Mouse (Mus musculus): ENCODE results near the gene Vmn2r81. TPM values are rescaled to one million over a fixed set of nuclear protein-coding genes. Genes with fewer than 3 reads are reported as not detected.
"Not testable (repeated sequence)": the region's sequence is repeated elsewhere in the genome, so short reads cannot be mapped to it uniquely, and the experiment has no call there.

Gene Vmn2r81
- polyA plus RNA-seq (2014; fragmentation: Nextera tagmentation; extraction: Ambion mirVana) = not detected in 2 replicates

- WGBS = 43% methylated on average over 3 of the region's 3 CpGs
- ATAC-seq (ENCODE audit: insufficient number of reproducible peaks, insufficient read depth, low FRiP score, low read depth) = not testable (repeated sequence)
These were observed at the start of gene Vmn2r81 for GRCm38 (mm10) chr10:79247392-79247791. Gene Vmn2r81 (plus strand): TSS chr10:79247692.

GRCm38 (mm10) chr10:79199973-79200372, 47.5 kb upstream of the Vmn2r81 start:
- WGBS = 52% methylated on average over 1 of the region's 1 CpGs
- not testable (repeated sequence) for H3K27me3 ChIP-seq (ENCODE audit: control insufficient read depth, insufficient read depth, low read length); H3K27ac ChIP-seq (replicated peaks in 1 of 2; ENCODE audit: control insufficient read depth in 1 of 2, insufficient read depth in 1 of 2, low read depth in 2 of 2, low read length in 2 of 2); ATAC-seq (ENCODE audit: insufficient number of reproducible peaks, insufficient read depth, low FRiP score, low read depth); H3K4me1 ChIP-seq (ENCODE audit: control insufficient read depth in 2 of 2, insufficient read depth in 2 of 2, low read length in 2 of 2); H3K36me3 ChIP-seq (ENCODE audit: control insufficient read depth, insufficient read depth, low read length); H3K9me3 ChIP-seq (ENCODE audit: control insufficient read depth, low read length); H3K4me3 ChIP-seq (ENCODE audit: control insufficient read depth in 1 of 2, insufficient read depth in 1 of 2, low read depth in 1 of 2, low read length in 2 of 2); H3K9ac ChIP-seq (ENCODE audit: low read length); H3K4me2 ChIP-seq (ENCODE audit: low read length)

More at GRCm38 (mm10) chr10:79247392-79247791, at the start of gene Vmn2r81:
- H3K9ac ChIP-seq (ENCODE audit: low read length); H3K27ac ChIP-seq (replicated peaks in 1 of 2; ENCODE audit: control insufficient read depth in 1 of 2, insufficient read depth in 1 of 2, low read depth in 2 of 2, low read length in 2 of 2); H3K27me3 ChIP-seq (ENCODE audit: control insufficient read depth, insufficient read depth, low read length); H3K36me3 ChIP-seq (ENCODE audit: control insufficient read depth, insufficient read depth, low read length); H3K9me3 ChIP-seq (ENCODE audit: control insufficient read depth, low read length); H3K4me3 ChIP-seq (ENCODE audit: control insufficient read depth in 1 of 2, insufficient read depth in 1 of 2, low read depth in 1 of 2, low read length in 2 of 2); H3K4me2 ChIP-seq (ENCODE audit: low read length); H3K4me1 ChIP-seq (ENCODE audit: control insufficient read depth in 2 of 2, insufficient read depth in 2 of 2, low read length in 2 of 2): not testable (repeated sequence)

GRCm38 (mm10) chr10:79220432-79220831, 27.1 kb upstream of the Vmn2r81 start:
- Histone ChIP-seq H3K4me1 (ENCODE audit: control insufficient read depth in 2 of 2, insufficient read depth in 2 of 2, low read length in 2 of 2) (no peaks in the 10 kb centered on the region), H3K36me3 (ENCODE audit: control insufficient read depth, insufficient read depth, low read length) (no peaks in the 10 kb centered on the region), H3K9ac (ENCODE audit: low read length) (no peak overlapping the region), H3K4me3 (ENCODE audit: control insufficient read depth in 1 of 2, insufficient read depth in 1 of 2, low read depth in 1 of 2, low read length in 2 of 2) (no peak overlapping the region), H3K27me3 (ENCODE audit: control insufficient read depth, insufficient read depth, low read length) (no peaks in the 10 kb centered on the region), H3K4me2 (ENCODE audit: low read length) (no peak overlapping the region), H3K27ac (replicated peaks in 1 of 2; ENCODE audit: control insufficient read depth in 1 of 2, insufficient read depth in 1 of 2, low read depth in 2 of 2, low read length in 2 of 2) (no peak overlapping the region), H3K9me3 (ENCODE audit: control insufficient read depth, low read length) (no peaks in the 10 kb centered on the region)
- no peak for ATAC-seq (ENCODE audit: insufficient number of reproducible peaks, insufficient read depth, low FRiP score, low read depth)

GRCm38 (mm10) chr10:79221606-79222005, 25.9 kb upstream of the Vmn2r81 start:
- H3K27ac ChIP-seq (replicated peaks in 1 of 2; ENCODE audit: control insufficient read depth in 1 of 2, insufficient read depth in 1 of 2, low read depth in 2 of 2, low read length in 2 of 2) = no peak overlapping the region
- no peaks in the 10 kb centered on the region for H3K27me3 ChIP-seq (ENCODE audit: control insufficient read depth, insufficient read depth, low read length)
- no peak overlapping the region for H3K4me3 ChIP-seq (ENCODE audit: control insufficient read depth in 1 of 2, insufficient read depth in 1 of 2, low read depth in 1 of 2, low read length in 2 of 2)
- no peak overlapping the region for H3K9ac ChIP-seq (ENCODE audit: low read length)
- no peaks in the 10 kb centered on the region for H3K4me1 ChIP-seq (ENCODE audit: control insufficient read depth in 2 of 2, insufficient read depth in 2 of 2, low read length in 2 of 2)
- no peaks in the 10 kb centered on the region for H3K36me3 ChIP-seq (ENCODE audit: control insufficient read depth, insufficient read depth, low read length)
- H3K4me2 ChIP-seq (ENCODE audit: low read length) = no peak overlapping the region
- no peaks in the 10 kb centered on the region for H3K9me3 ChIP-seq (ENCODE audit: control insufficient read depth, low read length)
- ATAC-seq (ENCODE audit: insufficient number of reproducible peaks, insufficient read depth, low FRiP score, low read depth) = no peak

DNA sequence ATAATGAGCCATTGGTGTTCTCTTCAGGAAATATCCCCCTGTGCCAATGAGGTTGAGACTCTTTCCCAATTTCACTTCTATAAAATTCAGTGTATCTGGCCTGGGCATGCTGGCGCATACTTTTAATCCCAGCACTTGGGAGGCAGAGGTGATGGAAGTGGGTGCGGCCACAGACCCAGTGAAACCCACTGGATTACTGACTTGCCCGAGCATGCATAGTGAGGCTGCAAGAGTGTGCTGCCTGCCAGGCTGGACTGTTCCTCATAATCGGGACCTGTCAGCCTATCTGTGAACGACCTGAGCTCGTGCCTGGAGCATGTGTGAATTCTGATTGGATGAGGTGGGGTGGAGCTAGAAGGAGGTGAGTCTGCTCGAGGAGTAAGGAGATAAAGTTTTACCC, 25.3 kb upstream of the Vmn2r81 start:
- H3K4me2 ChIP-seq (ENCODE audit: low read length) = no peak overlapping the region
- WGBS = 64% methylated on average over 7 of the region's 7 CpGs
- no peak for ATAC-seq (ENCODE audit: insufficient number of reproducible peaks, insufficient read depth, low FRiP score, low read depth)

DNA sequence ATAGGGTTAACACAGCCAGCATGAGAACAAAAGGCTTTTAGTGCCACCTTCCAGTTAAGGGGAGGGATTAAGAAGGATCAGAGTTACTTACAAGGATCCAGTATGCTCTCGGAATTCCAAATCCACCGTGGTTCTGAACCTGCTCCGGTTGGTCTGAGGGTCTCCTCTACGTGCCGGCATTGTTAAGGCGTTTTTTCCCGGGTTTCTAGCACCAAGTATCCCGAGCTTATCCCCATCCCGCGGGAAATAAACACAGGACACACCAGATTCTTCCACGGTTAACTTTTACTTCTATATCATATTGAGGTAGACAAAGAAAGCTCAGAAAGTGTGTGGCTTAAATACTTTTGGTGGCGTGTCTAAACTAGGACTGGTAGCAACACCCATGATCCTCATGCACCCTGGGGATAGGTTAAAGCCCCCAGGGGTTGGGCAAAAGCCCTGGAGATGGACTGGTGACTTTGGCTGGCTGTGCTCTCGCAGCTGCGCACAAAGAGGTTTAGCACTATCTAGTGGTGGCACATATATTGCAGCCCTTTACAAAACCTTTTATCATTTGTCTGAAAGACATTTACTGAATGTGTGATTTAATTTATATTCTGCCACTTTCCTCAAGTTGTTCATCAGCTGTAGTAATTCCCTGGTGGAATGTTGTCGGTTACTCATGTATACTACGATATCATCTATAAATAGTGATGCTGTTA, 74.7 kb downstream of the Vmn2r81 start:
- WGBS = 4% methylated on average over 16 of the region's 16 CpGs
- Histone ChIP-seq H3K9ac (ENCODE audit: low read length) (peak overlapping the region; percentile 44; the same call in 1 of the 2 replicates), H3K4me3 (ENCODE audit: control insufficient read depth in 1 of 2, insufficient read depth in 1 of 2, low read depth in 1 of 2, low read length in 2 of 2) (peak overlapping the region; percentile 31 to 42), H3K27ac (replicated peaks in 1 of 2; ENCODE audit: control insufficient read depth in 1 of 2, insufficient read depth in 1 of 2, low read depth in 2 of 2, low read length in 2 of 2) (peak overlapping the region; percentile 9 to 56; a peak in 1 of 4 replicates), H3K4me2 (ENCODE audit: low read length) (peak overlapping the region; percentile 48)
- H3K27me3 ChIP-seq (ENCODE audit: control insufficient read depth, insufficient read depth, low read length); H3K4me1 ChIP-seq (ENCODE audit: control insufficient read depth in 2 of 2, insufficient read depth in 2 of 2, low read length in 2 of 2); H3K36me3 ChIP-seq (ENCODE audit: control insufficient read depth, insufficient read depth, low read length); H3K9me3 ChIP-seq (ENCODE audit: control insufficient read depth, low read length); ATAC-seq (ENCODE audit: insufficient number of reproducible peaks, insufficient read depth, low FRiP score, low read depth): not testable (repeated sequence)

More for the DNA sequence above, 25.3 kb upstream of the Vmn2r81 start:
- no peak overlapping the region for H3K9ac ChIP-seq (ENCODE audit: low read length)
- no peak overlapping the region for H3K4me3 ChIP-seq (ENCODE audit: control insufficient read depth in 1 of 2, insufficient read depth in 1 of 2, low read depth in 1 of 2, low read length in 2 of 2)
- H3K27ac ChIP-seq (replicated peaks in 1 of 2; ENCODE audit: control insufficient read depth in 1 of 2, insufficient read depth in 1 of 2, low read depth in 2 of 2, low read length in 2 of 2) = no peak overlapping the region
- no peaks in the 10 kb centered on the region for H3K4me1 ChIP-seq (ENCODE audit: control insufficient read depth in 2 of 2, insufficient read depth in 2 of 2, low read length in 2 of 2)
- H3K9me3 ChIP-seq (ENCODE audit: control insufficient read depth, low read length) = no peaks in the 10 kb centered on the region
- no peaks in the 10 kb centered on the region for H3K27me3 ChIP-seq (ENCODE audit: control insufficient read depth, insufficient read depth, low read length)
- no peaks in the 10 kb centered on the region for H3K36me3 ChIP-seq (ENCODE audit: control insufficient read depth, insufficient read depth, low read length)

GRCm38 (mm10) chr10:79322737-79323086, 75.2 kb downstream of the Vmn2r81 start:
- Histone ChIP-seq H3K9ac (ENCODE audit: low read length) (no peak overlapping the region), H3K36me3 (ENCODE audit: control insufficient read depth, insufficient read depth, low read length) (no peaks in the 10 kb centered on the region), H3K9me3 (ENCODE audit: control insufficient read depth, low read length) (no peaks in the 10 kb centered on the region), H3K27me3 (ENCODE audit: control insufficient read depth, insufficient read depth, low read length) (no peaks in the 10 kb centered on the region), H3K4me1 (ENCODE audit: control insufficient read depth in 2 of 2, insufficient read depth in 2 of 2, low read length in 2 of 2) (no peaks in the 10 kb centered on the region), H3K4me2 (ENCODE audit: low read length) (no peak overlapping the region), H3K27ac (replicated peaks in 1 of 2; ENCODE audit: control insufficient read depth in 1 of 2, insufficient read depth in 1 of 2, low read depth in 2 of 2, low read length in 2 of 2) (no peak overlapping the region), H3K4me3 (ENCODE audit: control insufficient read depth in 1 of 2, insufficient read depth in 1 of 2, low read depth in 1 of 2, low read length in 2 of 2) (no peak overlapping the region)
- ATAC-seq (ENCODE audit: insufficient number of reproducible peaks, insufficient read depth, low FRiP score, low read depth) = no peak
